Mouse (Mus musculus) liver, embryonic 15.5 days (tissue): Measurements from ENCODE around the gene Popdc2. TPM values are rescaled to one million over a fixed set of nuclear protein-coding genes. Genes with fewer than 3 reads are reported as not detected.
A peak's percentile ranks its signal among the peaks of the same experiment; 100 is the strongest.

Experiments
- ATAC-seq: fragments of 200-750 bp; cut with Nextera tagmentation; 2 replicates; pipeline ENCODE4 v1.8.0; 2017; ENCODE audit warnings: moderate number of reproducible peaks, mild to moderate bottlenecking, moderate library complexity; ENCODE audit not compliant: insufficient read depth
- H3K27ac ChIP-seq: fragments of 300-500 bp; sonication (generic); replicated peaks from 2 replicates; pipeline ENCODE4 v1.5.1; 2015; ENCODE audit warnings: mild to moderate bottlenecking, inconsistent platforms
- H3K27me3 ChIP-seq: fragments of 300-500 bp; sonication (generic); 2 replicates; pipeline ENCODE4 v1.6.1; 2015; ENCODE audit warnings: mild to moderate bottlenecking, inconsistent platforms
- H3K36me3 ChIP-seq: fragments of 300-500 bp; sonication (generic); replicated peaks from 2 replicates; pipeline ENCODE4 v1.6.1; 2015; ENCODE audit warnings: moderate library complexity, mild to moderate bottlenecking, inconsistent platforms
- H3K4me1 ChIP-seq: fragments of 300-500 bp; sonication (generic); replicated peaks from 2 replicates; pipeline ENCODE4 v1.6.1; 2015; ENCODE audit warnings: inconsistent platforms
- H3K4me2 ChIP-seq: fragments of 300-500 bp; sonication (generic); 2 replicates; pipeline ENCODE4 v1.6.1; 2015; ENCODE audit warnings: moderate library complexity, mild to moderate bottlenecking, inconsistent platforms
- H3K4me3 ChIP-seq: fragments of 300-500 bp; sonication (generic); replicated peaks from 2 replicates; pipeline ENCODE4 v1.5.1; 2015; ENCODE audit warnings: mild to moderate bottlenecking, inconsistent platforms
- H3K9ac ChIP-seq: fragments of 300-500 bp; sonication (generic); 2 replicates; pipeline ENCODE4 v1.6.1; 2015; ENCODE audit warnings: moderate library complexity, mild to moderate bottlenecking, inconsistent platforms
- H3K9me3 ChIP-seq: fragments of 300-500 bp; sonication (generic); replicated peaks from 2 replicates; pipeline ENCODE4 v1.6.1; 2016; ENCODE audit warnings: inconsistent platforms
- WGBS: fragments of 180-500 bp; shearing (Covaris S2); methylation state at CpG from one replicate; pipeline ENCODE4 v1.1.7; 2015; ENCODE audit warnings: mixed read lengths; ENCODE audit not compliant: insufficient replicate concordance; 5-methylcytosine and 5-hydroxymethylcytosine counted together
- polyA plus RNA-seq: library from polyadenylated mRNA; unstranded; fragments of >200 nt; fragmentation: Nextera tagmentation; extraction: Ambion mirVana; gene quantifications from 2 replicates; pipeline ENCODE4 v1.2.1, GENCODE M21; 2015

The Popdc2 gene
- polyA plus RNA-seq, 1 experiment from 2014 or later = 23.6 TPM

DNA sequence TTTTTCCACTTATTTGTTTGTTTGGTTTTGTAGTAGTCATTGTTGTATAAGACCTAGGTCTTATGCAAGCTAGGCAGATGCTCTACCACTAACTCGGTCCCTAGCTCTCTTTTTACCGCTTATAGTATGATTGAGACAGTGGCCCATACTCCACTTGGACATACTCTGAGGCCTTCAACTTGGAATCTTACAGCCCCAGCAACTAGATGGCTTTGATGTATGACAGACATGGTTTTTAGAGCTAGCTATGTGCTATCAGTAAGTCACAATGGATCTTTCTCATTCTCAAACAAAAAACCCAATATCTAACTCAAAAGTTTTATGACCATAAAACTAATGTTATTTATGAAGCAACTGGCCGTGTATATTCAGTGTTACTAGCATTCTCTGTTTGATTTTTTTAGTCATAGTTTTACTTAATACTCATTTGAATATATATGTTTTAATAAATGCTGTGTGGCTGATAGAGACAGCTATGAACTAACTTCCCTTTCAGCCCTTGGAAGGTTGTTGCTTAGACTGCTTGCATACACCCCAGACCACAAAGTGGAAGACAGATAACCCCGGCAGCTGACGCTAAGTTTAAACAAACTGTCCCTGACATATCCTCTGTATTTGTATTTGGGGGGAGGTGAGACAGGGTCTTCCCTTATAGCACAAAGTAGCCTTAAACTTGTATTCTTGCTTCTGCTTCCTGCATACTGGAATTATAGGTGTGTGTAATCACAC is 7.7 kb upstream of the Popdc2 start:
- no peak overlapping the region for H3K9ac ChIP-seq
- H3K9me3 ChIP-seq = no peaks in the 10 kb centered on the region
- H3K27ac ChIP-seq = no peak overlapping the region
- peaks cover 50% of the 10 kb centered on the region for H3K36me3 ChIP-seq
- WGBS = 37% methylated on average over 5 of the region's 5 CpGs
- H3K4me3 ChIP-seq = no peak overlapping the region
- H3K27me3 ChIP-seq = no peaks in the 10 kb centered on the region
- no peak for ATAC-seq
- peaks cover 34% of the 10 kb centered on the region for H3K4me1 ChIP-seq
- no peak overlapping the region for H3K4me2 ChIP-seq

DNA sequence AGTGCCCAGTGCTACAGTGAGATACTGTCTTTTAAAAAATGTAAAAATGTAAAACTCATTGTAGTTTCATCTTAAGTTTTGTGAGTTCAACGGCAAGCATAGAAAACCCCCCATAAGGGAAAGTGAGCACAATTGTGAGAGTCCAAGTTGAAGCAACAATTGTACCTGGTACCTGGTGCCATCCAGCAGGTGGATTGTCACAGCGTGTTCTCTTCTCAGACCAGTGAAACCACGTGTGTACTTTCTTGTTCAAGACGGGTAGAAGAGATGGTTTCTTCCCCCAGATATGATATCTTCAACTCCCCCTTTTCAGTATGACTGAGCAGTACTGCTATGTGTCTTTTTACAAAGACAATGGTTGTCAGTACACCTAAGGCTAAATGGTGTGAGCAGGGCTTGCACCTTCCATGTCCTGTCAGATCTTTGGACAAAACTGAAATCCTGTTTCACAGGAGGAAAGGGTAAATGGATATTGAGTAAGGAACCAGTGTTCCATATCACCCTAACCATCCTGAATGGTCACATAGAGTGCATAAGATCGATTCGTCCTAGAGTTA is 3.7 kb upstream of the Popdc2 start:
- H3K9me3 ChIP-seq = no peaks in the 10 kb centered on the region
- no peak overlapping the region for H3K9ac ChIP-seq
- H3K4me1 ChIP-seq = peaks cover 30% of the 10 kb centered on the region
- ATAC-seq = no peak
- H3K4me3 ChIP-seq = no peak overlapping the region
- H3K27me3 ChIP-seq = no peaks in the 10 kb centered on the region
- H3K4me2 ChIP-seq = no peak overlapping the region
- no peak overlapping the region for H3K27ac ChIP-seq
- H3K36me3 ChIP-seq = peaks cover 15% of the 10 kb centered on the region
- 62% methylated on average over 6 of the region's 6 CpGs for WGBS

DNA sequence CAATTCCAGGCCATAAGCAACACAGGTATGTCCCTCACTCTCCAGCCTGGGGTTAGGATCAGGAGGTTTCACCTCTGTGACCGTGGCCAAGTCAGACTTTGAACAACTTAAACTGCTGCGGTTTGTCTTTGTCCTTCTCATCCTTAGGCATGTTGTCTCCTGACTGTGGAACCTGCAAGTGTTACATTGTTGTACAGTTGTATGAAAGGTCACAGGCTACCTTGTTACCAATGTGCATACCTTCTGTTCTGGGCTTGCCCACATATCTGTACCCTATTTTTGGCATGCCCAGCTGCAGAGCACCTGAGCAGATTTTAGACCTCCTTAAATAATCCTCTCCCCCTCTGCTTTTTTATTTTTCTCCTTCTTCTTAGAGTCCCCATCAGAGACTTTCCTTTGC is 2.8 kb upstream of the Popdc2 start:
- H3K27me3 ChIP-seq = no peaks in the 10 kb centered on the region
- 0 out of 2 replicates have a peak, but pooled peaks cover 9% of the 10 kb centered on the region for H3K36me3 ChIP-seq
- H3K4me3 ChIP-seq = no peak overlapping the region
- 80% methylated on average over 2 of the region's 2 CpGs for WGBS
- ATAC-seq = no peak
- H3K4me2 ChIP-seq = no peak overlapping the region
- peaks cover 34% of the 10 kb centered on the region for H3K4me1 ChIP-seq
- H3K9ac ChIP-seq = no peak overlapping the region
- H3K9me3 ChIP-seq = no peaks in the 10 kb centered on the region
- no peak overlapping the region for H3K27ac ChIP-seq

DNA sequence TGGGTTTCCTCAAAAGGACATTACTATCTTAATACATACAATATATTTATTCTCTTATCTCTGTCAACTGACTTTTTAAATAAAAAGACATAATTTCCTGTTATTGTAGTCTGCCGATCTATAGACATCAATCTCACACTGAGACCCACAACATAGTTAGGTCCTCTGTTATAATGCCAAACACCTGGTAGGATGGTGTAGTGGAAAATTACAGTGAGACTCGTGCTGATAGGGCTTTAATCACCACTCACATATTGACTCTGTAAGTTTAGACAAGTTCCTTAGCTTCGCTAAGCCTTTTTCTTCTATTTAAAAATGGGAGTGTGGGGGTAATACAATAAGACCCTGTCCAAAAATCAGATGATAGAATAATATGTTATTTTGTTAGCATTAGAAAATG is 2.2 kb upstream of the Popdc2 start:
- no peak overlapping the region for H3K27ac ChIP-seq
- 41% methylated on average over 3 of the region's 3 CpGs for WGBS
- no peaks in the 10 kb centered on the region for H3K27me3 ChIP-seq
- H3K4me3 ChIP-seq = no peak overlapping the region
- H3K36me3 ChIP-seq = 0 out of 2 replicates have a peak, but pooled peaks cover 6% of the 10 kb centered on the region
- H3K4me1 ChIP-seq = peaks cover 36% of the 10 kb centered on the region
- H3K9ac ChIP-seq = no peak overlapping the region
- no peak for ATAC-seq
- no peaks in the 10 kb centered on the region for H3K9me3 ChIP-seq
- H3K4me2 ChIP-seq = no peak overlapping the region

DNA sequence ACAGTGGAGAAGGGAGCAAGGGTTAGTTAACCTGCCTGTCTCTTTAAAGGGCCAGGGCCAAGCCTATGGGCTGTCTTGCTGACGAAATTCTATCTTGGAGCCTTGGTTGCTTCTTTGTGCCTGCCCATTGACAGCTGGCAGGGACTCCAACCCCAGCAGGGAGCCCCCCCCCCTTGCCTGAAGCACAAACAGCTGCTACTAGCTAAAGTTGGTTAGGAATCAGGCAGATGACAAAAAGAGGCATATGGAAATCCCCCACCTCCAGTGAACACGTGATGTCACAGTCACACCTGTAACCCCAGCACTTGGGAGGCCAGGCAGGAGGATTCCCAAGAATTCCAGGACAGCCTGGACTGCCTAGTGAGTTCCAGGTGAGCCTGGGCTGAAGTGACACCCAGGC is 1.7 kb upstream of the Popdc2 start:
- H3K9me3 ChIP-seq = no peaks in the 10 kb centered on the region
- H3K9ac ChIP-seq = no peak overlapping the region
- no peak for ATAC-seq
- H3K27ac ChIP-seq = no peak overlapping the region
- H3K4me2 ChIP-seq = no peak overlapping the region
- H3K4me1 ChIP-seq = peaks cover 38% of the 10 kb centered on the region
- H3K36me3 ChIP-seq = 0 out of 2 replicates have a peak, but pooled peaks cover 6% of the 10 kb centered on the region
- no peaks in the 10 kb centered on the region for H3K27me3 ChIP-seq
- H3K4me3 ChIP-seq = no peak overlapping the region
- 51% methylated on average over 2 of the region's 2 CpGs for WGBS

DNA sequence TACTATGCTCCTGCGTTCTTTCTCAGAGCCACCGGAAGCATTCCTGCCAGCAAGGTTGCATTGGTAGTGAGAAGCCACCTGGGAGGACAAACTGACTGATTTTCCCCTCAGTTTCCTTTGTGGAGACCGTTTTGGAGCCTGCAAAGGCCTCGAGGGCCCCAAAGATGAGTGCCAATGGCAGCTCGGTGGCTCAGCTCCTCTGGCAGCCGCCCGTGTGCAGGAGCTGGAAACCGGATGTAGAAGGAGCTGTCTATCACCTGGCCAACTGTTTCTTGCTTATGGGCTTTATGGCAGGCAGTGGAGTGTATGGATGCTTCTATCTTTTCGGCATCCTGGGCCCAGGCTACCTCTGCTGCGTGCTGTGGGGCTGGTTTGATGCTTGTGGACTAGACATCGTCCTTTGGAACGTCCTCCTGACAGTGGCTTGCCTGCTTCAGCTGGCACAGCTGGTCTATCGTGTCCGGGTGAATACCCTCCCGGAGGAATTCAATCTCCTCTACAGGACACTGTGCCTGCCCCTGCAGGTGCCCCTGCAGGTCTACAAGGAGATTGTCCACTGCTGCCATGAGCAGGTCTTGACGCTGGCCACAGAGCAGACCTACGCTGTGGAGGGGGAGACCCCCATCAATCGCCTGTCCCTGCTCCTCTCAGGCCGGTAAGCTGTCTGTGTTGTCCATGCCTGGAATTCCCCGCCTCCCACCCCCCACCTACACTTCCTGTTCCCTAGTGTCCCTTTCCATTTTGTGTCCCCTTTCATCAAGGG is 665 bp downstream of the Popdc2 start:
- no peak overlapping the region; the same call in 1 of the 2 replicates for H3K4me2 ChIP-seq
- H3K27ac ChIP-seq = peak overlapping the region; percentile 20; the same call in 1 of the 2 replicates
- no peaks in the 10 kb centered on the region for H3K36me3 ChIP-seq
- H3K27me3 ChIP-seq = no peaks in the 10 kb centered on the region
- no peaks in the 10 kb centered on the region for H3K9me3 ChIP-seq
- no peak for ATAC-seq
- H3K9ac ChIP-seq = no peak overlapping the region
- 71% methylated on average over 20 of the region's 20 CpGs for WGBS
- peaks cover 49% of the 10 kb centered on the region for H3K4me1 ChIP-seq
- H3K4me3 ChIP-seq = no peak overlapping the region

DNA sequence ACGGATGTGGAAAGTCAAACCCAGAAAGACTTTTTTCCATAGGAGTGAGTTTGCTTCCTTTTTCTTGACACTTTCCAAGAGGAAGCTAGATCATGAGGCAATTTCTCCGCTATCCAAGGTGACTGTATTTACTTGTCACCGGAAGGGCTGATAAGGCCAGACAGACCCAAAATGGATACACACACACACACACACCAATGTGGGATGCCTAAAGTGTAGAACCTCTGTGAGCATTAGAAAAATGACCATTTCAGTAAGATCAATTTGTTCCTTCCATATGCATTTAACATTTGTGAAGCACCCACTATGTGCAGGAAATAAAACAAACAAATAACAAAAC is 1.2 kb downstream of the Popdc2 start:
- Histone ChIP-seq H3K9me3 (no peaks in the 10 kb centered on the region), H3K9ac (no peak overlapping the region), H3K4me2 (no peak overlapping the region), H3K27ac (no peak overlapping the region), H3K27me3 (no peaks in the 10 kb centered on the region), H3K4me1 (peaks cover 50% of the 10 kb centered on the region), H3K36me3 (no peaks in the 10 kb centered on the region), H3K4me3 (no peak overlapping the region)
- 59% methylated on average over 3 of the region's 3 CpGs for WGBS
- ATAC-seq = no peak

DNA sequence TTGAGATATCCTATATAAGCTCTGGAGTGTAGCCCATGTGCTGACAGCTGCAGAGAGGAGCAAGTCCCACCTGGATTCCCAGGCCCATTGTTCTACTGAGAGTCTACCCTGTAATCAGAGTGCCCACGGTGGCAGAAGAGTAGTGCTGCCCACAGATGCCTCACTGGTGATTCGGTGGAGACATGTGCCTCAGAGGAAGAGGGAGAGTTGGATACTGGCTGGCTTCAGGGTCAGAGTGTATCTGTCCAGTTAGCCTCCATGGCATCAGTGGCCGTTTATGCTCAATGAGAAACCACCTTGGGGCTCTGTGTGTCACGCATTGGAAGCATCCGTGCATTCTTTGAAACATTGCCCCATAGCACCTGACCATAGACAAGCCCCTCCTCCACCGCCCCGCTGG is 1.6 kb downstream of the Popdc2 start:
- WGBS = 52% methylated on average over 7 of the region's 7 CpGs
- H3K4me1 ChIP-seq = peaks cover 54% of the 10 kb centered on the region
- H3K4me3 ChIP-seq = no peak overlapping the region

DNA sequence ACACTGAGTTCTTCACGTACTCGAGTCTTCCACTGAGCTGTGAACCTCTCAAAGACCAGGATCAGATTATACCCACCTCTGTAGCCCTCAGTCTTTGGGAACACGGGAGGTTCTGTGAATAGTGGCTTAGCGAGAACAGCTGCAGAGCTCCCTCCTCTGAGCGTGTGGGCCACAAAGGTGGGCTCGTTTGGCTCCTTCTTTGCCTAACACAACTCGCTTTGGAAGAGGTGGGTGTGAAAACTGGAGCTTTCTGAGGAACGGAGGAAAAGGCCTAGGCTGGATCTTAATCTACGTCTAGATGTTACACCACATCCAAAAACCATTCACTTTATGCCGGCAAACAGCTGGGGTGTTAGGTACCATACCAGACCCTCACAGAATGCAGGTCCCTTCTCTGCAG is 3.4 kb downstream of the Popdc2 start:
- H3K9me3 ChIP-seq = no peaks in the 10 kb centered on the region
- no peaks in the 10 kb centered on the region for H3K36me3 ChIP-seq
- 80% methylated on average over 10 of the region's 10 CpGs for WGBS
- no peak for ATAC-seq
- no peak overlapping the region for H3K9ac ChIP-seq
- no peak overlapping the region for H3K4me2 ChIP-seq
- no peaks in the 10 kb centered on the region for H3K27me3 ChIP-seq
- no peak overlapping the region for H3K27ac ChIP-seq
- peaks cover 66% of the 10 kb centered on the region for H3K4me1 ChIP-seq
- no peak overlapping the region for H3K4me3 ChIP-seq

More for the DNA sequence above, 1.6 kb downstream of the Popdc2 start:
- Histone ChIP-seq H3K27me3 (no peaks in the 10 kb centered on the region), H3K36me3 (no peaks in the 10 kb centered on the region), H3K9me3 (no peaks in the 10 kb centered on the region), H3K4me2 (no peak overlapping the region), H3K27ac (no peak overlapping the region), H3K9ac (no peak overlapping the region)
- ATAC-seq = 0 out of 2 replicates have a peak, but pooled peaks have one; percentile 11

DNA sequence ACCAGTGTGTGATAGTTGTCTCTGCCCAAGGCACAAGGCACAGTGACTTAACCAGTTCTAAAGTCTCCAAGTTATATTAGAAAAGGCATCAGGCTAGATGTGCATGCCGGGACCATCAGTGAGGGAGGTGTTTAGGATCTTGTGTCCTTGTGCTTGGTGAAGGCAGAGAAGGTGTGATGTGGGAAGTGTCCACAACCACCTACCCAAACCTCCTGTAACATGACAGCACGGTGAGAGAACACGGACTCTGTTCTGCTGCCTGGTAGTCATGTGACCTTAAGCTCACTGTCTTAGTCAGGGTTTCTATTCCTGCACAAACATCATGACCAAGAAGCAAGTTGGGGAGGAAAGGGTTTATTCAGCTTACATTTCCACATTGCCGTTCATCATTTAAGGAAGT is 4.2 kb downstream of the Popdc2 start:
- no peak overlapping the region for H3K4me3 ChIP-seq
- H3K4me2 ChIP-seq = no peak overlapping the region
- H3K4me1 ChIP-seq = peaks cover 73% of the 10 kb centered on the region
- H3K9ac ChIP-seq = no peak overlapping the region
- no peak overlapping the region for H3K27ac ChIP-seq
- WGBS = 64% methylated on average over 4 of the region's 4 CpGs
- no peaks in the 10 kb centered on the region for H3K36me3 ChIP-seq
- H3K9me3 ChIP-seq = no peaks in the 10 kb centered on the region
- no peak for ATAC-seq
- no peaks in the 10 kb centered on the region for H3K27me3 ChIP-seq

DNA sequence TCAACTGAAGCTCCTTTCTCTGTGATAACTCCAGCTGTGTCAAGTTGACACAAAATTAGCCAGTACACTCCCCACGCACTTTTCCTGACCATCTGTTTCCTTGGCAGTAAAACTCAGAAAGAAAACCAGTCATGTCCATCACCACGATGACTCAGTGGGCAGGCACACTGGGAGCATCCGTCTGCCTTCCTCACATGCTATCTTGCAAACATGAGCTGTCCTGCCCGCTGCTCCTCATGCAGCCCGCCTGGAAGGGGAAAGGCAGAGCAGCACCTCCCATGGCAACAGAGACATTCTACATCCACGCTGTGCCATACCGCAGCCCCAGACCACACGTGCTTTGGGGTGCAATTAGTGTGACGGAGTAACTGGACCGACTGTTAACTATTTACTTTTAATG is 6.3 kb downstream of the Popdc2 start:
- Histone ChIP-seq H3K36me3 (no peaks in the 10 kb centered on the region), H3K27ac (peak overlapping the region; percentile 96), H3K9me3 (no peaks in the 10 kb centered on the region), H3K4me3 (no peak overlapping the region), H3K4me2 (no peak overlapping the region), H3K27me3 (no peaks in the 10 kb centered on the region), H3K4me1 (peaks cover 66% of the 10 kb centered on the region), H3K9ac (no peak overlapping the region)
- no peak for ATAC-seq
- WGBS = 38% methylated on average over 10 of the region's 10 CpGs
